Mouse (Mus musculus) forebrain, embryonic 14.5 days (tissue): ENCODE measurements around the gene Ube2g2. TPM values are rescaled to one million over a fixed set of nuclear protein-coding genes. Genes with fewer than 3 reads are reported as not detected.

ENCODE experiments used
- ATAC-seq: fragments of 200-750 bp; cut with Nextera tagmentation; 2 replicates; pipeline ENCODE4 v1.8.0; 2017; ENCODE audit warnings: mild to moderate bottlenecking, moderate library complexity
- DNase-seq: peaks from one replicate; pipeline ENCODE4 v3.0.0-alpha.2; 2015; ENCODE audit warnings: low spot score
- H3K27ac ChIP-seq: fragments of 300-500 bp; sonication (generic); 2 replicates; pipeline ENCODE4 v1.5.1; 2014; ENCODE audit warnings: low read depth, mild to moderate bottlenecking, control low read depth, low read length, moderate library complexity
- H3K27me3 ChIP-seq: fragments of 300-500 bp; sonication (generic); replicated peaks from 2 replicates; pipeline ENCODE4 v1.6.1; 2014; ENCODE audit warnings: low read length, control low read depth, mixed read lengths; ENCODE audit not compliant: control insufficient read depth, insufficient read depth
- H3K36me3 ChIP-seq: fragments of 300-500 bp; sonication (generic); 2 replicates; pipeline ENCODE4 v1.6.1; 2014; ENCODE audit warnings: low read length, control low read depth; ENCODE audit not compliant: control insufficient read depth, insufficient read depth
- H3K4me1 ChIP-seq: fragments of 300-500 bp; sonication (generic); 2 replicates; pipeline ENCODE4 v1.6.1; 2014; ENCODE audit warnings: antibody characterized with exemption, low read length, control low read depth; ENCODE audit not compliant: control insufficient read depth, insufficient read depth
- H3K4me2 ChIP-seq: fragments of 300-500 bp; sonication (generic); 2 replicates; pipeline ENCODE4 v1.6.1; 2014; ENCODE audit warnings: mild to moderate bottlenecking, control low read depth, low read length
- H3K4me3 ChIP-seq: fragments of 300-500 bp; sonication (generic); 2 replicates; pipeline ENCODE4 v1.5.1; 2014; ENCODE audit warnings: low read depth, low read length, control low read depth
- H3K9ac ChIP-seq: fragments of 300-500 bp; sonication (generic); 2 replicates; pipeline ENCODE4 v1.6.1; 2014; ENCODE audit warnings: mild to moderate bottlenecking, low read length, control low read depth, moderate library complexity
- H3K9me3 ChIP-seq: fragments of 300-500 bp; sonication (generic); replicated peaks from 2 replicates; pipeline ENCODE4 v1.6.1; 2016; ENCODE audit warnings: low read length, control low read depth, mixed read lengths; ENCODE audit not compliant: control insufficient read depth
- WGBS: fragments of 180-500 bp; shearing (Covaris S2); extraction: QIAGEN DNeasy Blood & Tissue Kit; methylation state at CpG from one replicate; pipeline ENCODE4 v1.1.7; 2014; 5-methylcytosine and 5-hydroxymethylcytosine counted together
- polyA plus RNA-seq: library from polyadenylated mRNA; unstranded; fragments of >200 nt; fragmentation: Nextera tagmentation; extraction: Ambion mirVana; gene quantifications from 2 replicates; pipeline ENCODE4 v1.2.1, GENCODE M21; 2014

Gene Ube2g2
- polyA plus RNA-seq, 1 experiment from 2014 or later: 73.6 TPM

DNA sequence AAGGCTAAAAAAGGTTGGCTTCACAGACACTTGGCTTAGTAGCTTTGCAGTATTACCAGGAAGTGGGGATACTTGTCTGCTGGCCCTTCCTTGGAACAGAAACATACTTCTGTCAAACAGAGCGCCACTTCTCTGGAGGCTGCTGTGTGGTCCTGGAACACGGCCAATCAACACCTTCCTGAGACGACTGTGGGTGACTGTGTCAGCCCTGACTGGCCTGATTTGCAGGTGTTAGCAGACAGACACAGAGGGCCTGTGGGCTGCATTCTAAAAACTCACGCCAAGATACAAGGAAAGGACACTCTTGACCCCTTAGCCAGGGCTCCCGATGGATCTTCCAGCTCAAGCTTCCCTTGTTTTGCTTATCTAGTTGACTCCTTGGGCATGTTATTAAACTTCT lies 17.1 kb upstream of the Ube2g2 start:
- DNase-seq (no peak), ATAC-seq (no peak)

DNA sequence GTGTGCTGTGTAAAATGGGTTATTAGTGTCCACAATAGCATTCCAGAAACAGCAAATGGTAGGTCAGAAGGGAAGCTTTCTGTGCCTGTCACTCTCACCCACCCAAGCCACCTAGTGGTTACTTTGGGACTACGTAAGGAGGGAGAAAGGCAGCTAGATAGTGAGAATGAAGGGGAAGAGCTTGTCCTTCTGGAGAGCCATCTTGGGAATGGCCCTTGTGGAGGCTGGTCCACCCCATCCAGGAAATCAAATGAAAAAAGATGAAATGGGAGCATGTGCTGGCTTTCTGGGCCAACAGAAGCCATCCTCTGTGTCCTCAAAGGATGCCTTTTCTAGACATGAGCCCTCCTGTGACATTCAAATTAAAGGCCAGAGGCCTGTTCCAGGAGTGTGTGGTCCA lies 16.7 kb upstream of the Ube2g2 start:
- Histone ChIP-seq H3K4me3 (peak overlapping the region; percentile 63), H3K4me1 (peaks cover 12% of the 10 kb centered on the region), H3K9ac (no peak overlapping the region), H3K4me2 (peak overlapping the region; percentile 87), H3K27ac (peak overlapping the region; percentile 94), H3K9me3 (no peaks in the 10 kb centered on the region), H3K36me3 (peaks cover 7% of the 10 kb centered on the region), H3K27me3 (no peaks in the 10 kb centered on the region)
- DNase-seq (peak; percentile 51), ATAC-seq (no peak)
- 29% methylated on average over 1 of the region's 1 CpGs for WGBS

More for the DNA sequence above, 17.1 kb upstream of the Ube2g2 start:
- no peaks in the 10 kb centered on the region for H3K27me3 ChIP-seq
- 75% methylated on average over 5 of the region's 5 CpGs for WGBS
- no peaks in the 10 kb centered on the region for H3K9me3 ChIP-seq
- H3K27ac ChIP-seq: no peak overlapping the region
- no peak overlapping the region for H3K4me2 ChIP-seq
- no peak overlapping the region for H3K4me3 ChIP-seq
- no peak overlapping the region for H3K9ac ChIP-seq
- H3K36me3 ChIP-seq: peaks cover 3% of the 10 kb centered on the region; the same call in 1 of the 2 replicates
- H3K4me1 ChIP-seq: peaks cover 12% of the 10 kb centered on the region

DNA sequence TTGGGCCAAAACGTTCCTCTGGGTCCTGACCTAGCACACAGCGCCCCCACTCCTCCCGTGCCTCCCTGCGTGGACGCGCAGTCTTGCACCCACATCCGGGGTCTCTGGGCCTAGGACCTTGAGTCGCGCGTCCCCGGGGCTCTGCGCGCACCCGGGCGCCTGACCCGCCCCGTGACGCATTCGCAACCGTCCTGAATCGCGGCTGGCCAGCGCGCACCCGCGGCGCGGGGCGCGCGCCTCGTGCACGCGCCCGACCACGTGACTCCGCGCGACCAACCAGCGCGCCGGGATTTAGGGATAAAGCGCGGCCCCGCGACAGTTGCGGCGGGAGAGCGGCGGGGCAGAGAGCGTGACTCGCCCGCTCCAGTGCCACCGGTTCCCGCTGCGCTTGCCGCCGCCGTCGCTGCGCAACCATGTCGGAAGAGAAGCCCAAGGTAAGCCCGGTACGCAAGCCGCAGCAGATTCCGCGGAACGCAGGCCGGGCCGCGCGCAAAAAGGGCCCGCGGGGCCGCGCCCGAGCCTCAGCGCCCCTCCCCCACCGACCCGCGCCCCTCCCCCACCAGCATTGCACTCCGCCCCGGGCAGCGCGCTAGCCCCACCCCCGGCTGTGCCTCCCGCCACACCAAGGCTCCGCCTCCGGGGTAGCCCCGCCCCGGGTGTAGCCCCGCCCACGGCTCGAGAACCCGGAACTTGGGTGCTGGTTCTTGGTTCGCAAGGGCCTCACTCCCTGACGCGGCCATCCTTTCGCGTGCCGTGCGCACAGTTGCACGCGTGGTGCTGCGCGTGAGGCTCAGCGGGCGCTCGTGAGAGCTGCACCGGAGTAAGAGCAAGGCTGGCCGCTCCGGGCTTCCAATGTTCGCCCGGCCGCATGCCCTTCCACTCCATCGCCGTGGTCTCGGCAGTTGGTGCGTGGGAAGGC lies 15.9 kb upstream of the Ube2g2 start, which contains the start of the genes Sumo3 and Gm49325:
Sumo3 (plus strand) TSS at position 190 of the 919 bp plus-strand sequence.
Gm49325 (plus strand) TSS at position 290 of the 919 bp plus-strand sequence.
- peak; percentile 89 for ATAC-seq
- peak within 1 kb of the TSS; percentile 94 for H3K27ac ChIP-seq
- peaks cover 15% of the 10 kb centered on the region for H3K36me3 ChIP-seq
- peak within 1 kb of the TSS; percentile 63 for H3K4me3 ChIP-seq
- H3K4me2 ChIP-seq: peak within 1 kb of the TSS; percentile 87
- 1% methylated on average over 96 of the region's 119 CpGs for WGBS
- peaks cover 12% of the 10 kb centered on the region for H3K4me1 ChIP-seq
- no peaks in the 10 kb centered on the region for H3K9me3 ChIP-seq
- H3K9ac ChIP-seq: peak within 1 kb of the TSS; percentile 78
- DNase-seq: peak; percentile 89
- no peaks in the 10 kb centered on the region for H3K27me3 ChIP-seq

DNA sequence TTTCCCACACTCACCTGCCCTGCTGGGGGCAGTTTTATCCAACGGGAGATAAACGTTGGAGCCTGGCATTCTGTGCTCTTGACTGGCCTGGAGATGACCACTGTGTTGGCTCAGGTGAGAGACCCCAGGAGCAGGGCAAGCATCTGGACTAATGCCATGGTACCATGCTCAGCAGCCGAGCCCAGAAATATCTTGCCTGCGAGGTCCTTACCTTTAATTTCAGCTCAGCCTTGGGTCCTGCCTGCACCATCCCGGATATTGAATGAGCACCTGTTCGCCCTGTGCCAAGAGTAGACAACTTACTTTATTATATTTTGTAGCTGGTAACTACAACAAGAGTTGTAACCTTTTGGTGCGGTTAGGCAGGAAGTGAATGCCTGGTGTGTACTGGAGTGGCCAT lies 15.2 kb upstream of the Ube2g2 start:
- Histone ChIP-seq H3K9me3 (no peaks in the 10 kb centered on the region), H3K9ac (peak overlapping the region; percentile 78), H3K27me3 (no peaks in the 10 kb centered on the region), H3K27ac (peak overlapping the region; percentile 94), H3K4me3 (peak overlapping the region; percentile 63), H3K4me2 (peak overlapping the region; percentile 87), H3K36me3 (peaks cover 22% of the 10 kb centered on the region), H3K4me1 (peaks cover 12% of the 10 kb centered on the region)
- 44% methylated on average over 7 of the region's 7 CpGs for WGBS
- no peak; the same call in 1 of the 2 replicates for ATAC-seq
- no peak for DNase-seq

DNA sequence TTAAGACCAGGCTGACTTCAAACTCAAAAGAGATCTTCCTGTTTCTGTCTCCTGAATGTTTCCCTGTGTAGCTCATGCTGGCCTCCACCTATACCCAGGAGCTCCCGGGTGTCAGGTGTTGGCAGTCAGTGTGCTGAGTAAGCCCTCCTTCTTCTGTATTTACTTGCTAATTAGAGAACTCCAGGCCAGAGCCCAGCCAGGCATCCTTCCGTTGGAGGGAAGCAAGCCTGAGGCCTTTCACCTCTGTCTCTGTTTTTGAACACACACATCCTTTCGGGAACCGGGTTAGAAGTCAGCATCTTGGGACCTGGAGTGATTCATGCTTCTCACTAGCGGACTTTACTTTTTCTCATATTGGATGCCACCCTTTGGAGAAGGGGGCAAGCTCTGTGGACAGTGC lies 14.6 kb upstream of the Ube2g2 start:
- Histone ChIP-seq H3K36me3 (peaks cover 28% of the 10 kb centered on the region), H3K4me1 (peaks cover 12% of the 10 kb centered on the region), H3K4me2 (peak overlapping the region; percentile 87), H3K4me3 (peak overlapping the region; percentile 63; the same call in 1 of the 2 replicates), H3K27ac (no peak overlapping the region), H3K9ac (no peak overlapping the region), H3K27me3 (no peaks in the 10 kb centered on the region), H3K9me3 (no peaks in the 10 kb centered on the region)
- ATAC-seq: no peak
- 72% methylated on average over 5 of the region's 5 CpGs for WGBS
- DNase-seq: no peak

DNA sequence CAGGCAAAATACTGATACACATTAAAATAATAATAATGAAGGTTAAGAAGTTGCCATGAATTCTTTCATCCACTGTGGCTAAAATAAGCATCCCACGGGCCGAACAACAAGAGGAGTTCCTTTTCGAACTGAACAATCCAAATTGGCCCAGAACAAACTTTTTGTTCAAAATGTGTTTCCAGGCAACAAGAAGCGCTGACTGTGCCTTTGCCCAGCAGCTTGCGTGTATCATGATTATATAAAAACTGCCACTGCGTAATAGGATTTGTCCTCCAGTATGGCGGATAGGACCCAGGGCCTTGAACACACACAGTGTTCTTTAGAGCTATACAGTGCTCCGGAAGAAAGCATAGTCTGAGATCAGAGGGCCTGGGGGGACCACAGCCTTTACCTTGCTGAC lies 13.5 kb upstream of the Ube2g2 start:
- Histone ChIP-seq H3K36me3 (peaks cover 39% of the 10 kb centered on the region), H3K9ac (no peak overlapping the region), H3K27ac (no peak overlapping the region), H3K27me3 (no peaks in the 10 kb centered on the region), H3K9me3 (no peaks in the 10 kb centered on the region), H3K4me2 (no peak overlapping the region), H3K4me3 (no peak overlapping the region), H3K4me1 (peaks cover 12% of the 10 kb centered on the region)
- DNase-seq: no peak
- WGBS: 95% methylated on average over 8 of the region's 8 CpGs
- no peak for ATAC-seq

DNA sequence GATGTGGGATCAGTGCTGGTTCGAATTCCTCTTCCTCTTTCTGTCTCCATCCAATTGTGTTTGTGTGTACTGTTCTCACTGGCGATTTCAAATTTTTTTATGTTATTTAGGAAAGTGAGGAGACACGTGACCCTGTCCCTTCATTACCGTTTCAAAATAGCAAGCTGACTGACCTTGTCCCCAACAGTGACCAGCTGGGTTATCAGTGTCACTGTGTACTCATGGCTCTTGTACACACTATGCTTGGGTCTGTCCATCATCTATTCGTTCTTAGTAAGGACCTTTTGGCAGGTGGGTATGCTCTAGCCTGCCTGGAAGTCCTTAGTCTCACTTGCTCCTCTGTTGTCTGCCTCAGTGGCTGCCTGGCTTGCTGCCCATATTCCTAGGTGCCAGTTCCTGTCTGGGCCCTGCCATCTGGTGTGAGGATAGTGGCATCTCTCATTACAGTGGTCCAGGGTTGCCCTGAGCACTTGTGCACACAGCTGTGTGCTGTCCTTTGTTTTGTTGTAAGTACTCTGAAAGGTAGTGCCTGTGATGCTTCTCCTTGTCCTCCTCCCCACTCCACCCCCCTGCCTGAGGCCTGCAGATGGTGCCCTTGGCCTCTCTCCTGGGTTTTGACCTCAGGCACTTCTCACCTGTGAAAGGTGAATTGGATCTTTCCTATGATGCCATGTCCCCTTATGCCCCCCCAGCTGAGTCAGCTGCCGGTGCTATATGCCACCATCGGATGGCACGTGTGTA lies 11.7 kb upstream of the Ube2g2 start:
- ATAC-seq: no peak
- Histone ChIP-seq H3K4me1 (peaks cover 12% of the 10 kb centered on the region), H3K4me3 (no peak overlapping the region), H3K4me2 (no peak overlapping the region), H3K9ac (0 out of 2 replicates have a peak overlapping the region, but pooled peaks have one; percentile 5), H3K27ac (no peak overlapping the region), H3K9me3 (no peaks in the 10 kb centered on the region), H3K27me3 (no peaks in the 10 kb centered on the region), H3K36me3 (peaks cover 55% of the 10 kb centered on the region)
- WGBS: 88% methylated on average over 8 of the region's 8 CpGs
- no peak for DNase-seq

DNA sequence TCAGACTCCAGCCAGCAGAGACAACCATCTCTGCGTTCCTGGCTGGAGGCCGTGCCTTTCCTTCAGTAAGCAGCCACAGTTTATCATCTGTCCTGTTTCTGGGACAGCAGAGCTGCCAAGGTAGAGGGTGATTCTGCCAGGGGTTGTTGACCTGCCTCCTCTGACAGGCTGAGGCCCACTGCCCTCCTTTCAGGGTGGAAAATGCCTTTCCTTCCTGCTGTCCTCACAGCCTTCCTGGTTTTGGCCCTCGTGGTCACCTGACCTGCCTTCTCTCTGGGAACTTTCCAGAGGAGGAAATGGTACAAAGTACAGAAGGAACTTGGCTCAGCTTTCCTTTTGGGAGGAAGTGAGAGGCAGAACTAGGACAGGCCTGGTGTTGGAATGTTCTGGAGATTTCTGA lies 8.7 kb upstream of the Ube2g2 start:
- H3K27me3 ChIP-seq: no peaks in the 10 kb centered on the region
- no peaks in the 10 kb centered on the region for H3K4me1 ChIP-seq
- H3K4me3 ChIP-seq: no peak overlapping the region
- DNase-seq: no peak
- H3K4me2 ChIP-seq: no peak overlapping the region
- no peaks in the 10 kb centered on the region for H3K9me3 ChIP-seq
- no peak overlapping the region for H3K27ac ChIP-seq
- H3K9ac ChIP-seq: no peak overlapping the region
- no peak for ATAC-seq
- peaks cover 82% of the 10 kb centered on the region for H3K36me3 ChIP-seq
- 85% methylated on average over 3 of the region's 3 CpGs for WGBS
